Mouse (Mus musculus): ENCODE measurements around the gene Babam2.

The Babam2 gene

DNA sequence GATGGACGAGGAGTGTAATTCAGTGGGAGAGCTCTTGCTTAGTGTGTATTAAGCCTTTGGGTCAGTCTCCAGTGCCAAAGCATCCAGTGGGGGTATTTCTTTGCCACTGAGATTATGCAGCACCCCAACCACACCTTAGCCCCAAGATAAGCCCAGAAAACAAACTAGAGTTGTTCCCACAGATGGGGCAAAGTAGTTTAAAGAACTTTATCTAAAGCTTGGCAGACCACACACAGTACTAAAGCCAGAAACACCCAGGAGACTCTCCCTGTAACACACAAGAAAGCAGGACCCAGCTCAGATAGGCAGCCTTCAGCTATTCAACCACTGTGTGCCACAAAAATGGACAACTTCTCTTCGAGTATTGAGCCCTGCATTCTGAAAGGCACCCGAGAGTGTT, 376.6 kb downstream of the Babam2 start:
- DNase-seq (ENCODE audit: low read depth, low spot score), result no peak

DNA sequence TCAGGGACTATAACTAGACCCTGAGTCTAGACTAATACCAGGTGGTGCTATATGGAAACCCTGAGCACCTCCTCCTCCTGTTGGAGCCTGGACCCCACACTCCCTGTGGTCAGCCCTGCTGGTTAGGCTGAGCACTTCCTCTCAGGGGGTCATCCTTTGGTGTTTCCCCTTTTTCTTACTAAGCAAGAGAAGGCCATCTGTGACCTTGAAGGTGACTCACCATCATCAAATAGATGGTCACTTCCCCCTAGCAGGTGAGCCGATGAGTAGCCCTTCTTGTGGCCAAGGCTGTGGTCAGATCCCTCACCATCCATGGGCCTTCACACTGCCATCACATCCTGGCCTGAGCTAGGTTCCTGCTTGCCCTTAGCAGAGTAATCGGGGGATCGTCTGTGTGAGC, 379.7 kb downstream of the Babam2 start:
- DNase-seq (ENCODE audit: low read depth, low spot score), result no peak

DNA sequence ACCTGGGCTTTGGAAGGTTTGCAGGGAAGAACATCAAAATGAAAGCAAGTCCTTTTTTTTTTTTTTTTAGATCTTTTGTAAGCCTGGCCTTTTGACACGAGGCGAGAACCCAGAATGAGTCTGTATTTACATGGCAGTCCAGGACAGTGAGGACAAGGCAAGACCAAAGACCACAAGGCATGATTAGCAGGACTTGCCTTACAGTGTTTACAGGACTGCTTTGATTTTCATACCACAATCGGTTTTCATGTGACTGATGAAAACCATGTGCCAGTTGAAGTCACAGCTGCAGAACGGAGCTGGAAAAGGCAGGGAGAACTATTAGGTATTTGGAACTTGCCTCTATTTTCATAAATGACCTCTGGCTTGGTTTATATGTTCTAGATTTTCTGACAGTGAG, 381.5 kb downstream of the Babam2 start:
- DNase-seq (ENCODE audit: low read depth, low spot score), result peak; percentile 16

GRCm38 (mm10) chr5:32080490-32081219, 383.2 kb downstream of the Babam2 start:
- no peak for DNase-seq (ENCODE audit: low read depth, low spot score)

DNA sequence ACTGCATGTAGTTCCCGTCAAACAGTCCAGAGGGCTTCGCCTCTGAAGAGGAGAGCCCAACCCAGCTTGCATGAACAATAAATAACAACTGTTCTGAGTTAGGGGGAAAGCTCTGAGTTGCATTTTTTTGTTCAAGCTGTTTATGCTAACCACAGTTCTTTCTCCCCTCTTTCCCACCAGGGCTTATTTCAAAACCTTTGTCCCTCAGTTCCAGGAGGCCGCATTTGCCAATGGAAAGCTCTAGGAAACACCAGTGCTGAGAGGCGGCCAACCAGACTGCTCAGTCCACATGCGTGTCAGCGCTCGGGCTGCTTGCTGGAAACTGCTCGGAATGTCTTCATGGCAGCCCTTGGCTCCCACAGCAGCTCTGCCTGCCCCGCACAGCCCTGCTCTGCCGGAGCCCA, 386.9 kb downstream of the Babam2 start:
- no peak for DNase-seq (ENCODE audit: low read depth, low spot score)

- no peak for DNase-seq (ENCODE audit: low read depth, low spot score)
Measured at GRCm38 (mm10) chr5:32085566-32085965, 388.1 kb downstream of the Babam2 start.

- no peak for DNase-seq (ENCODE audit: low read depth, low spot score)
Measured at GRCm38 (mm10) chr5:32085971-32086370, 388.5 kb downstream of the Babam2 start.

DNA sequence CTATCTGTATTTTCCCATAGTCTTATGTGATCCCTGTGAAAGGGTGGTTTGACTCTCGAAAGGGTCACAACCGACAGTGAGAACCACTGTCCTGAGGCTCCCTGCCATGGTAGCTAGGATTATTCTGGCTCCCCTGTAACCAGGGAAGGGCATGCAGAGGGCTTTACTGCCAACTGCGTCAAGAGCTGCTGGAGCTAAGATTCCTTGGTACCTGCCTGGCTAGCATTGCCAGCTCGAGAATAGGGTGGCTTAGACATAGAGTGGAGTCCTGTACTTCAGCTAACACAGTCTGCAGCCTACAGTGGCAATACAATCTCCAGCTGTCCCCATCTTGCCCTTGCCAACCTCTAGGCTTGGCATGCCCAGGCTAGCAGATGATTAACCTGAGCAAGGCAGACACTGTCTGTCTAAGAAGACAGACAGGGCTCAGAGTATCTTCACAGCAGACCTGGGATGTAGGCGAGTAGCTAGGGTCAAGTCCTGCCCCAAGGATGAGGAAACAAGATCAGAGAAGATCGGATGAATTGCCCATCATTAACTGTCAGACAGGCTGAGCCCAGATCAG, 389.1 kb downstream of the Babam2 start:
- no peak for DNase-seq (ENCODE audit: low read depth, low spot score)

DNA sequence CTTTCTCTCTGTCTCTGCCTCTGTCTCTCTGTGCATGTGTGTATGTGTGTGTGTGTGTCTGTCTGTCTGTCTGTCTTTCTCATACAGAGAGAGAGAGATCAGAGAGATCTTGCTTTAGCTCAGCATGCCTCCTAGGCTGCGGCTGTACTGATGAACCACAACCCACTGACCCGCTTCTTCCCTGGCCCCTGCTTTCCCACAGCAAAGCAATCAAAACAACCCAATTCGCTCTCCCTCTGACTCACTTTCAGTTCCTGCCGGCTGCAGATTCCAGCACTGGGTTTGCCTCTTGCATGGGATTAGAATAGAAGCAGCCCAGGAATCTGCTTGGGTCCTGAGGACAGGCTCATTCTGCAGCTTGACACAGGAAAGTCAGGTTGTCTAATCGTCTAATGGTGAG, 392.0 kb downstream of the Babam2 start:
- no peak for DNase-seq (ENCODE audit: low read depth, low spot score)

DNA sequence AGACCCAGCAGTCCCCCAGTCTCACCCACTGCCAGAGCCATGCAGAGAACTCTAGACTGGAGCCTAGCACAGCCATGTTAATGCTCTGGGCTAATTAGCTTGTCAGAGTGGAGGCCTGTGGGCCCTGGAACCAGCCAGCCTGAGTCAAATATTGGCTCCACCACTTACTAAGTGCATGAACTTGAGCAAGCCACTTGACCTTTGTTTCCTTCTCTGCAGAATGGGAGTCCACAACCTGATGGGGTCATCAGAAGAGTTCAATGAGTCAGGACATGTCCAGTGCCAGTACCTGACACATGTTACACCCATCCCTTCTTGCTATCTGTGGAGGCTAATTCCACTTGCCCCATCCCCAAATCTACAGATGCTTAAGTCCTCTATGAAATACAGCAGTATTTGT, 394.8 kb downstream of the Babam2 start:
- DNase-seq (ENCODE audit: low read depth, low spot score), result no peak

DNA sequence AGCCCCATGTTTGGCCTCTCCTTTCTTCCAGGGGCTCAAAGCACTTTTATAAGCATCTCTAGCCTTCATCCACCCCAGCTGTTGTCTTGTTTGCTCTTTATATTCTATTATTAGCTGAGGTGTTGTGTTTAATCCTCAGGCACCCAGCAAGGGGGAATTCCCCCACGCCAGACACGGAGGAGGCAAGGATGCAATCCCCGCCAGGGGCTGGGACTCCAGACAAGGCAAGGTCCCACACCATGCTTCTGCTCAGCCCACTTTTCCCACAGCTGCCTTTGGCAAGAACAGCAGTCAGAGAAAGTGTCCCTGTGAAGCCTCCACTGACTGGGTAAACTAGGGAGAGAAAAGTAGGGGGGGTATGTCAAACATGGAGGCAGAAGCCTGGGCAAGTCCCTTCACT, 401.2 kb downstream of the Babam2 start:
- DNase-seq (ENCODE audit: low read depth, low spot score), result no peak

DNA sequence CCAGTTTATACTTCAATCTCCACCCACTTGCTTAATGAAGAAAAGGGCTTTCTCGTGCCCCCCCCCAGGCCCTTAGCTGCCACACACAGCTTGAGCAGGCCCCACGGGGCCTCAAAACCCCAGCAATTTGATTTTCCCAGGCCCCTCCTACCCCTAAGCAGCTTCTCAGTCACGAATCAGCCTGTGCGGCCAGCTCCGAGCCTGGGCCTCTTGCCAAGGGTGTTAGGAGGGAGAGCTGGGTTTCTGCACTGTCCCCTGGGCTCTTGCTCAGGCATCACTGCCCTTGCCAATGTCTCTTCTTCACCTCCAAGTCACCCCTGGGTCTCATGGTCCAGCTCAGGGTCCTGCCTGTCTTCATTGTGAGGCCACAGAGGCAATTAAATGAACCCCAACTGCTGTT, 405.0 kb downstream of the Babam2 start:
- DNase-seq (ENCODE audit: low read depth, low spot score), result no peak

- no peak for DNase-seq (ENCODE audit: low read depth, low spot score)
Measured at GRCm38 (mm10) chr5:32102971-32103431, 405.5 kb downstream of the Babam2 start.

DNA sequence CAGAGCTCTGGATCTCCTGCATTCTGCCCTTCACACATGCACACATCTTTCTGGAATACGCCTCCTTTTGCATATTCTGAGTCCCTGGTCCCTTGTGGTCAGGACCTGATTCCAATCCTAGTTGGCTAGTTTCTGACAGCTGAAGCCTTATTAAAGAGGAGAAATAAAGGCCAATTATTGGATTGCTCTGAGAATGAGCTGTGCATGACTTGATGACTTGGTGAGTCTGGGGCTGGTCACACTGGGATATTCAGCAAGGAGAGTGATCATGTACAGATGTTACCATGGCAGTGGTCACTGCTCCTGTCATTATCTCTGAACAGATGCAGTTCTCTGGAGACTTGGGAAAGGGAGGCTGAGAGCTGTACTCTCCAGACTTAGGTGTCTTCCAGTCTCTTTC, 406.1 kb downstream of the Babam2 start:
- no peak for DNase-seq (ENCODE audit: low read depth, low spot score)

DNA sequence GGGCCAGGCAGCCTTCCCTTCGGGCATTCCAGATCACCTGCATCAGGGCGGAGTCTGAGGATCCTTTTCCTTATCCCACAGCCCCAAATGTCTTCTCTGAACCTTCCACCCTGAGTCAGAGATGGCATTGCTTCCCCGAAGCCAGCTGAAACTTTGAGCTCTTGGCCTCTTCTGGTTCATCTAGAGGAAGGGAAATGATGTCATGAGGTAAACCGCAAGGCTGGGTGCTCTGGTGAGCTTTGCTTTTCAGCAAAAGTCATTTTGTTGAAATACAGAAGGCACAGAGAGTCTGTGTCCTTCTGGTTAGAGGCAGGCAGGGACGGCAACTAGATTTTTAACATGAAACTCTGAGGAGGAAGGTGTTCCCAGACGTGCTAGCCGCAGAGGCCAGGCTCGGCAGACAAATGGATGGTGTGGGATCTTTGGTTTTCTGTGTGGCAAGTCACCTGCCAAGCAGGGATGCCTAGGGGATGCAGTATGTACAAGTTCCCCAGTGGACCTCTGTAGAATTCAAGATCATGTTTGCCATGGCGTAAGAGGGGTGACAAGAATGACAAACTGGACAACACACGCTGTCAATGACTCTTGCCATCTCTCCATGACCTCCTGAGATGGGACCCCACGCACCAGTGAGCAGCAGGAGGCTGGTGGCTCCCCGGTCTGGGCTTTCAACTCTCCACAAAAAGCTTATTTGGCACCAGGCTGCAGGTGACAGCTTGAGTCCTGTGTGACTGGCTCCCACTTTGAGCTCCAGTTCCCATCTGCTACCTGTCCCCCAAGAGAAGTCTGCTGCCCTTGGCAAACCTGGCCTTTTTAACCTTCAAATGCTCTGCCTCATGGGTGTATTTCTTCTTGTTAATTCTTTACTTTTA, 406.9 kb downstream of the Babam2 start:
- no peak for DNase-seq (ENCODE audit: low read depth, low spot score)

GRCm38 (mm10) chr5:32106473-32107140, 409.1 kb downstream of the Babam2 start:
- no peak for DNase-seq (ENCODE audit: low read depth, low spot score)

DNA sequence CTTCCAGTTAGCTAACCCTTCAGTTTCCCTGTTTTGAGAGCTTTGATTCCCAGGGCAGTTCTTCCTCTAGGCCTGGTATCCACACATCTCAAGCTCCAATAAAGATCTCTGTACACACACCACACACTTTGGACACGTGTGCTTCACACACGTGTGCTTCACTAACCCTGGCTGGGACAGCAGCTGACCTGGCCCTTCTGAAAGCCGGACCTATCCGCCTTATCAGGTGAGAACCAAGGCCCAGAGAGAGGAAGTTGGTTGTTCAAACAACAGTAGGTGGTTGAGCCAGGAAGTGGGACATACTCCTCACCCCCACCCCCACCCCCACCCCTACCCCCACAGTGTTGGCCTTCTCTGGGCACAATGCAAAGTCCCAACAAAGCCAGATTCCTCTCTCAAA, 413.2 kb downstream of the Babam2 start:
- DNase-seq (ENCODE audit: low read depth, low spot score), result no peak

DNA sequence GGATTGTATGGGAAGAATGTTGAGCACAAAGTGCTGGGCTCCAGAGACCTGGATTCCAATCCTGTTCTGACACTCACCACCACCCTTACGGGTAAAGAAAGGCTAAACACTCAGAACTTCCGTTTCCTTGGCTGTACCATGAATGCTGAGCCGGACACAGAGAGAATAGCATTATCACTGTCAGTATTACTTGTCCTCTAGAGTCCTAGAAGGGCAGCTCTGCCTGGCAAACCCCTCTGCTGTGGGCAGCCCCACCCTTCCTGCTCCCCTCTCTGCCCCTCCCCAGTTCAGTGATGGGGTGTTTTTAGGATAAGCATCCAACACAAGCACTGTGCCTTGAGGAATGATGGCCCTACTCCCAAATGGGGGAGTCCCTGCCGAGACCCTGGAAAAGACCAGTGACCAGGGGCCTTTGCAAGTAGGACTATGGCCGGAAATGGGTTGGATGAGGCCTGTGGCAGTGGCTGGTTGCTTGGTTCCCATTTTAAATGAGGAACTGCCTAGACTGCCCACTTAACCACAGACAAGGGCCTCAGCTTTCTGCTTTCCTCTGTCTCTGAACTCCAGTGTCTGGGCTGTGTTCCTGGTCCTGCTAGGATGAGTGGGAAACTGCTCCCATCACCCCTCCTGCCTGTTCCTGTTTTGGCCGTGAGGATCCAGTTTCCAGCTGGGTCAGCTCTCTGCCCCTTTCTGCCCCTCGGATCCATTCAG, 414.9 kb downstream of the Babam2 start:
- DNase-seq (ENCODE audit: low read depth, low spot score), result no peak

DNA sequence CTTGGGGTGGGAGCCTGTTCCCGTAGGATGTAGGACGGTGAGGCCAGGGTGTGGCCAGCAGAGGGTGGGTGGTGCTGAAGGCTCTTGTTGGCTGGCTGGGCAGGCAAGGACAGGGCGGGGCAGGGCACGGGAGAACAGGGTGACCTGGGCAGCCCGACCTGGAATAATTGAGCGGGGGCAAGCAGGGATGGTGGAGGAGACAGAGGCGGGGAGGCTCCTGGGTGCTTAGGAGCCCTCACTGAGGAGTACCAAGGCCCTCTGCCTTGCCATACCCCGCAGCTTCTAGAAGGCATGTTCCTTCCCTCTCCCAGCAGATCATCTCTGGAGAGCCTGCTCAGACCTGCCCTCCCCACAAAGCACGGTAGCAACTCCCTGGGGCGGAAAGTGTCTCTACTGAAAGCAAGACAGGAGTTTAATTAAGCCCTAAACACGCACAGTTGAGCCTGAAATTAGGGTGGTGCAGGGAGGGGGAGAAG, 423.5 kb downstream of the Babam2 start:
- DNase-seq (ENCODE audit: low read depth, low spot score), result peak; percentile 35

DNA sequence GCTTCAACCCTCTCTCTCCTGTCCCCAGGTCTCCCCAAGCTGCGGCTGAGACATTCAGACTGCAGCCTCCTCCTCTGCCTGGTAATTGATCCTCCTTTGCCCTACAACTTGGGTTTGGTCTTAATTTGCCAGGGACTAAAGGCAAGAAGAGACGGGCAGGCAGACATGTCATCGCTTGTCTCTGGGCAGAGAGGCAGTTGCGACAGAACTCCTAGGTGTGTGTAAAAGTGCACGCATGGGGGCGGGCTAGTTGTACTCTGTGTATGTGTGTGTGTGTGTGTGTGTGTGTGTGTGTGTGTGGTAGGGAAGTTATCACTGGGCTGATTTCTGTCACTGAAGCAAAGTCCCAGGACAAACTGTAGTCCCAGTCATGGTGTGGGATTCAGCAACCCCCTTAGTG, 424.5 kb downstream of the Babam2 start:
- DNase-seq (ENCODE audit: low read depth, low spot score), result no peak

GRCm38 (mm10) chr5:32122363-32122762, 424.9 kb downstream of the Babam2 start:
- no peak for DNase-seq (ENCODE audit: low read depth, low spot score)

Measured in forelimb bud, embryonic 11.5 days (tissue).